Mouse (Mus musculus) spleen, adult 2 months (tissue): Measurements from ENCODE around the gene Hnrnpul1.

Experiments used
- CTCF ChIP-seq: fragments of 200-500 bp; IDR thresholded peaks from 2 replicates; pipeline ENCODE4 v1.5.1; 2011; ENCODE audit warnings: mild to moderate bottlenecking, inconsistent platforms; ENCODE audit not compliant: insufficient read depth, insufficient read length, insufficient replicate concordance; ENCODE audit errors: extremely low read depth
- POLR2A ChIP-seq: fragments of 200-500 bp; IDR thresholded peaks from 2 replicates; pipeline ENCODE4 v1.6.1; 2011; ENCODE audit warnings: low read depth, low read length, inconsistent platforms

DNA sequence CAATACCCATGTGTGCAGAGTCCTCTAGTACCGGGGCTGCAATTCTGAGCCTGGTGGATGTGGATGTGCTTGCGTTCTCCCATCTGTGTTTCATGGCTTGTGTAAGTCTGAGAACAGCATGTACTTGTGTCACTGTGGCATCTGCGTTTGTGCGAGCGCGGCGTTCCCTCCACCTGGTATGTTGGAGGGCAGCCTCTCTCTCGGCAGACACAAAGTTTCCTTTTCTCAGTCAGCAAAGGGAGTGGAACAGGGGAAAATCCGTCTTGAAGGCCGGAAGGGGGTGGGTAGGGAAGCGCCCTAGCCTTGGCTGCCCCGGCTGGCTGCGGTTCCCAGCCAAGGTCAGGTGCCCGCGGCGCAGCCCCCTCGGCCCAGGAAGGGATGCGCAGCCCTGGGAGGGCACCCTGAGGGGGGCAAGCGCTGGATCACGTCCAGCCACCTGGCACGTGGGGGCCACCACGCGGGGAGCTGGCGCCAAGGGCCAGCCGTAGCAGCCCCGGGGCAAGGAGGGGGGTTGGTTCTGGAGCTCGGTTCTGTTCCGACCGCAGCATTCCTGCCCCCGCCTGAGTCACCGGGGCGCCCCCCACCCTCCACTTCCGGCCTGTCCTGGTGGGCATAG is 26.9 kb upstream of the Hnrnpul1 start:
- TF ChIP-seq CTCF (no peak), POLR2A (no peak)
